Mouse (Mus musculus) G1E (cell line): ENCODE data around the gene Smoc1. TPM values are rescaled to one million over a fixed set of nuclear protein-coding genes. Genes with fewer than 3 reads are reported as not detected.

Experiments used
- ATAC-seq: 2 replicates; pipeline ENCODE4 v1.8.0; 2016; ENCODE audit warnings: mild to moderate bottlenecking; ENCODE audit not compliant: insufficient number of reproducible peaks, poor library complexity, low FRiP score, severe bottlenecking; ENCODE audit errors: extremely low read depth
- DNase-seq: peaks from one replicate; pipeline ENCODE4 v3.0.0; 2012; ENCODE audit warnings: low spot score
- H3K27me3 ChIP-seq: 2 replicates; pipeline ENCODE4 v1.6.1; 2012; ENCODE audit warnings: mild to moderate bottlenecking, low read length, inconsistent platforms; ENCODE audit not compliant: insufficient read depth
- H3K36me3 ChIP-seq: replicated peaks from 2 replicates; pipeline ENCODE3; 2012; ENCODE audit warnings: mild to moderate bottlenecking, inconsistent platforms
- H3K4me1 ChIP-seq: 2 replicates; pipeline ENCODE4 v1.6.1; 2012; ENCODE audit warnings: low read depth, low read length, inconsistent platforms, mixed read lengths; ENCODE audit not compliant: insufficient read depth
- H3K4me3 ChIP-seq: 2 replicates; pipeline ENCODE4 v1.5.1; 2012; ENCODE audit warnings: low read depth, mild to moderate bottlenecking, inconsistent platforms, low read length, moderate library complexity, mixed read lengths
- H3K9me3 ChIP-seq: replicated peaks from 2 replicates; pipeline ENCODE4 v1.6.1; 2012; ENCODE audit warnings: inconsistent platforms
- CTCF ChIP-seq: IDR thresholded peaks from 2 replicates; pipeline ENCODE4 v1.5.1; 2012; ENCODE audit warnings: low read depth, low read length, inconsistent platforms, mixed read lengths
- GATA1 ChIP-seq: IDR thresholded peaks from 2 replicates; pipeline ENCODE4 v1.6.1; 2012; ENCODE audit warnings: borderline replicate concordance, low read length, inconsistent platforms, mixed read lengths
- GATA2 ChIP-seq: IDR thresholded peaks from 2 replicates; pipeline ENCODE4 v1.6.1; 2012; ENCODE audit warnings: low read depth, low read length, inconsistent platforms, borderline replicate concordance
- POLR2AphosphoS5 ChIP-seq: IDR thresholded peaks from 2 replicates; pipeline ENCODE4 v1.6.1; 2012; ENCODE audit warnings: low read depth, low read length, inconsistent platforms; ENCODE audit not compliant: insufficient replicate concordance
- TAL1 ChIP-seq: conservative IDR thresholded peaks from 2 replicates; pipeline ENCODE4 v1.6.1; 2012; ENCODE audit warnings: low read depth, low read length, inconsistent platforms, mixed read lengths
- polyA plus RNA-seq: library from polyadenylated mRNA; stranded (reverse); fragments of >175 nt; gene quantifications from 2 replicates; pipeline ENCODE4 v1.2.3, GENCODE M21; 2012
- total RNA-seq, 2 experiments: library from RNA; stranded (forward) in 1 of 2; stranded (reverse) in 1 of 2; fragments of 200-1000 nt in 1 of 2; fragments of >200 nt in 1 of 2; fragmentation: Nextera tagmentation in 1 of 2; gene quantifications; 2 replicates each; pipeline ENCODE4 v1.2.3; 2014 to 2017

Smoc1 gene
- total and polyA plus RNA-seq, 3 experiments, result 10.6 to 36.3 (median 28.1) TPM

GRCm38 (mm10) chr12:81138217-81138616 lies 111.6 kb downstream of the Smoc1 start:
- ATAC-seq (no peak), DNase-seq (no peak)
- TF ChIP-seq GATA1, result no peak
- no peak for TF ChIP-seq CTCF
- TF ChIP-seq POLR2AphosphoS5, result no peak
- no peaks in the 10 kb centered on the region for H3K27me3 ChIP-seq
- no peak overlapping the region for H3K4me3 ChIP-seq
- peaks cover 94% of the 10 kb centered on the region for H3K36me3 ChIP-seq
- no peaks in the 10 kb centered on the region for H3K9me3 ChIP-seq
- no peaks in the 10 kb centered on the region for H3K4me1 ChIP-seq

DNA sequence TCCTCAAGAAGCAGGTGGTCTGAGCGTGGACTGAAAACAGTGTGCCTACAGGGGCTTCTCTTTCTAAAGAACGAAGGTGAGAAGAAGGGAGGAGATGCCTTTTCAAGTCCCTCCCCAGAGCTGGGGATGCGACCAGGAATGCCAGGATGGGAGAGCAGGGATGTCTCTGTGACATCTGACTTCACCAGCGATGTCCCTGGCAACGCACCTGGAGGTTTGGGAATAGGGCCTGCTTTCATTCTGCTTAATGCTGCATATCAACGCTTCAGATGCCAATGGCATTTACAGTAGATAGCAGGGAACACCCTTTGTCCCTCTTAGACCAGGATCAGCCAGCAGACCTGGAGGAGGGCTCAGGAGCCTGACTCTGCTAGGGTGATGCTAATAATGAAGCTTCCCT lies 112.9 kb downstream of the Smoc1 start:
- Histone ChIP-seq H3K27me3 (no peaks in the 10 kb centered on the region), H3K9me3 (no peaks in the 10 kb centered on the region), H3K36me3 (peaks cover 92% of the 10 kb centered on the region), H3K4me1 (no peaks in the 10 kb centered on the region), H3K4me3 (no peak overlapping the region)
- ATAC-seq (no peak), DNase-seq (no peak)
- TF ChIP-seq GATA2 (no peak), GATA1 (no peak), POLR2AphosphoS5 (no peak), TAL1 (no peak), CTCF (no peak)

- Histone ChIP-seq H3K36me3 (peaks cover 89% of the 10 kb centered on the region), H3K9me3 (no peaks in the 10 kb centered on the region), H3K4me3 (no peak overlapping the region), H3K4me1 (no peaks in the 10 kb centered on the region; the same call in 1 of the 2 replicates), H3K27me3 (no peaks in the 10 kb centered on the region)
- TF ChIP-seq CTCF, result no peak
- DNase-seq (no peak), ATAC-seq (no peak)
Measured at GRCm38 (mm10) chr12:81140594-81141328, 114.2 kb downstream of the Smoc1 start.

- H3K9me3 ChIP-seq, result no peaks in the 10 kb centered on the region
- no peak for ATAC-seq
- TF ChIP-seq GATA1 (no peak), POLR2AphosphoS5 (no peak), GATA2 (no peak), TAL1 (no peak), CTCF (no peak)
- no peak for DNase-seq
- peaks cover 89% of the 10 kb centered on the region for H3K36me3 ChIP-seq
- H3K27me3 ChIP-seq, result no peaks in the 10 kb centered on the region
- no peaks in the 10 kb centered on the region; the same call in 1 of the 2 replicates for H3K4me1 ChIP-seq
- no peak overlapping the region for H3K4me3 ChIP-seq
Measured at GRCm38 (mm10) chr12:81141329-81141711, 114.7 kb downstream of the Smoc1 start.

GRCm38 (mm10) chr12:81142231-81142630 lies 115.6 kb downstream of the Smoc1 start:
- ATAC-seq, result no peak
- TF ChIP-seq POLR2AphosphoS5 (no peak), TAL1 (no peak), GATA1 (no peak), CTCF (no peak), GATA2 (no peak)
- Histone ChIP-seq H3K27me3 (no peaks in the 10 kb centered on the region), H3K4me1 (no peaks in the 10 kb centered on the region; the same call in 1 of the 2 replicates), H3K36me3 (peaks cover 89% of the 10 kb centered on the region), H3K9me3 (no peaks in the 10 kb centered on the region), H3K4me3 (no peak overlapping the region)
- no peak for DNase-seq

DNA sequence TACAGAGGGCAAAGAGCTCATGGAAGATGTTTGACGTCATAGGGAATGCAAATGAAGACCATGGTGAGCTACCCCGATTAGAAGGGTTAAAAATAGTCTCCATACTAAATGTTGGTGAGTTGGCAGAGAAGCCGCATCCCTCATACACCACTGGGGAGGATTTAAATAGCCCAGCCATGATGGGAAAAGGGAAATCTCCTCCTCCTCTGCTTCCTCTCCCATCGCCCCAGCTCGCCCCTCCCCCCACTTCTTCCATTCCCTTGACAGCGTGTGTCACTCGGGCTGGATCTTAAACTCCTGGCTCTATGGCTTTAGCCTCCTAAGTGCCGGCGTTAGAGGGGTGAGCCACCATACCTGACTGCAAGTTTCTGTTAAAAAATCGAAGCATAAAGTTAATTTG lies 117.6 kb downstream of the Smoc1 start:
- no peak for ATAC-seq
- no peaks in the 10 kb centered on the region for H3K9me3 ChIP-seq
- no peak overlapping the region for H3K4me3 ChIP-seq
- H3K4me1 ChIP-seq, result no peaks in the 10 kb centered on the region; the same call in 1 of the 2 replicates
- no peaks in the 10 kb centered on the region for H3K27me3 ChIP-seq
- peaks cover 86% of the 10 kb centered on the region for H3K36me3 ChIP-seq
- no peak for TF ChIP-seq GATA1
- no peak for TF ChIP-seq CTCF
- TF ChIP-seq GATA2, result no peak
- TF ChIP-seq TAL1, result no peak
- no peak for TF ChIP-seq POLR2AphosphoS5
- no peak for DNase-seq
